Mouse (Mus musculus) lung, adult 2 months (tissue): ENCODE results near the gene Nedd4.

Experiments used
- CTCF ChIP-seq: fragments of 200-500 bp; IDR thresholded peaks from 2 replicates; pipeline ENCODE4 v1.5.1; 2011; ENCODE audit warnings: mild to moderate bottlenecking, low read length, control low read depth; ENCODE audit not compliant: insufficient read depth
- POLR2A ChIP-seq: fragments of 200-500 bp; IDR thresholded peaks from 2 replicates; pipeline ENCODE4 v1.6.1; 2011; ENCODE audit warnings: low read depth, mild to moderate bottlenecking, control low read depth, low read length, borderline replicate concordance; ENCODE audit errors: extremely low read depth

DNA sequence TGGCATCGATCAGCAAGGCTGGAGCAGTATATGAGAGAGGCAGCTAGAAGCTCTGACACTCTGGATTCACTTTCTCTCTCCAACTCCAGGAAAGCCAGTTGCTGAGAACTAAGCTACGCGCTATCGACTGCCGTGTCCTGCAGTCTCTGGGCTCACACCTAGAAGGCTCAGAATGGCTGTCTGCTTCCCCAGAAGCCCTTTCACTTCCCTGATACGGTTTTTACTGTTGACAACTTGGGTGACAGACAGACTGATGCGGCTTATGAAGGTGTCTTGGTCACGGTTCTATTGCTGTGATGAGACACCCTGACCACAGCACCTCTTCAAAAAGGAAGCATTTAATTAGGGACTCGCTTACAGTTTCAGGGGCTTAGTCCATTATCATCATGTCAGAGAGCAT, 90.5 kb downstream of the Nedd4 start:
- TF ChIP-seq CTCF (no peak), POLR2A (no peak)
